Mouse (Mus musculus): ENCODE data around the gene Syt12.

Gene Syt12

DNA sequence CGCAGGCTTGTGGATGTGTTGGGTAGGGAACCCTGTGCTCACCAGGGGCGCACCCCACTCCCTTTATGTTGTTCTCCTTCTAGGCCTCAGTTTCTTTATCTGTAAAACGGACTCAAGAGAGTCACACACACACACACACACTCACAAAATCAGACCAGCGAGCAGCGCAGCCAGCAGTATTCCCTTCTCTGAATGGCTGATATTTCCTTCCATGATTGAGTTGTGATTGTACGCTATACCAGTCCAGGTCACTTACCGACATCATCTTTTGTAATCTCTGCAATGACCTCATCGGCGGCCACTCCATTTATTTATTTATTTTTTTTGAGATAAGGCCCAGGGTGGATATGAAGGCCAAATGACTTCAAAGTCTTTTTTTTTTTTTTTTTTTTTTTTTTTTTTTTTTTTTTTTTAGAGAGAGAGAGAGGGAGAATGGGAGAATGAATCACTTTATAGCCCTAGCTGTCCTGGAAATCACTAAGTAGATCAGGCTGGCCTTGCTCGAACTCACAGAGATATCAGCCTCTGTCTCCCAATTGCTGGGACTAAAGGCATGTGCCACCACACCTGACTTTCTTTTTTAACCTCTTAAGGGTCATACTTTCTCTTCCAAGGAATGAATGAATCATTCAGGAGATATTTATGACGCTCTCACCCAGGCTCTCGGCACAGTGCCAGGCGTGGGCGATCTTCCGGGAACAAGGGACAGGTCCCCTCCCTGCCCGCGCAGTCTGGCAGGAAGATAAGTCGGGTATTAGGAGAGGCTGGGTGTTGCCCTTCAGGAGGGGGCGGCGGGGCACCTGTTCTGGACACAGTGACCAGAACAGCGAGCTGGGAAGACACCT is at the start of gene Syt12:
Syt12 (minus strand) TSS at position 103 of the 845 bp plus-strand sequence.
- DNase-seq = no peak

DNA sequence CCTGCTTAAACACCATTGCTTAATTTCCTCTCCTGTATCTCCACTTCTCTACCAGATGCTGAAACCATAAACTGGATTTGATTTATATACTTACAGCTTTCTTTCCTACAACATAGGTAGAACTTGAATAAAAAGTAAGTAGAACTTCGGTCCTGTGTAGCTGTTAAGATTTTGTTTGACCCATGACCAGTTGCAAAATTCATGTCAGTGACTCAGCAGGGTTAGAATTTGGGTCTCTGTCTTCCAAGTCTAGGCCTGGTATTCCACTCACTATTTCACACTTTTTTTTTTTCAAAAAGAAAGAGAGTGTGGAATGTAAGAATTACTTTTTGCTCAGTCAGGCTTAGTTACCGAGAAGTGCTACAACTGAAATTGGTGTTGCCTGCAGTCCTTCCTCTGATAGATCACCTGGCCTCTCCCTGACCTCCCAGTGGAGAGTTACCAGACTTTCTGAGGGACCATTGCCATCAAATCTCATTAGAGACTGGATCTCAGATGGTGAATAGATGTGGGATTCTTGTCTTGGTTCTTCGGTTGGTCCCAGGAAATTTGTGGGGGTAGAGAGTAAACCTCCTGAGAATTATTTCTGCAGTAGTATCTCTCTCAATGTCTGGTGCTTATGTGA is 44.3 kb upstream of the Syt12 start:
- no peak for DNase-seq

DNA sequence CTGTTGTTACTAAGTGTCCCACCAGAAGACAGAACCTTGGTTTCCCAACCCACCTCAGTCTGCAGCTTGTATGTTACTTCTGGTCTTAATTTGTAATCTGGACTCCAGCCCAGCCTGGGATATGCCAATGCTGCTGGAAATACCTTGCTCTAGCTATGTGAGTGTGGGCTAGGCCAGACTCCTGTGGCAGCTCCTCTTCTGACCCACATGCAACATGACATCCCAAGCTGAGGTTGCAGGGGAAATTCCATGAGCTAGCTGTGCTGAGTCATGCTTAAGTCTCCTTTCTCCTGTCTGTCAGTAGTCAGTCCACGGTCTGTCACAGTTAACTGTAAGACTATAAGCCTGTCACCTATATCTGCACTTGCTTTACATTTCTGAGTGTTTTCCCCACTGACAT is 40.2 kb upstream of the Syt12 start:
- DNase-seq = no peak

DNA sequence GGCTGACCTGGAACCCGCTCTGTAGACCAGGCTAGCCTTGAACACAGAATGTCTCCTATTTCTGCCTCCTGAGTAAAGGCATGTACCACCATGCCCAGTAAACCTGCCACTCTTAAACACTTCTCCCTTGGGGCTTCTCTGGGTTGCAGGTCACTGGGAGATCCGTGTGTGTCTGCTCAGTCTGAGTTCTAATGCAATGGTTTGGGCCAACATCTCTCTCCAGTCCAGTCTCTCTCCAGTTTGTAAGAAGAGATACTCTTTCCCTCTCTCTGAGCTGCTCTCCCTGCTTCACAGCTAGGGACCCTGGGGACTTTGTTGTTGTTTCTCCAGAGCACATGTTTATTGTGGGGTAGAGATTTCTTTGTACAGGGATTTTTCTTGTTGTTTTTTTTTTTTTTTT is 39.0 kb upstream of the Syt12 start:
- no peak for DNase-seq

DNA sequence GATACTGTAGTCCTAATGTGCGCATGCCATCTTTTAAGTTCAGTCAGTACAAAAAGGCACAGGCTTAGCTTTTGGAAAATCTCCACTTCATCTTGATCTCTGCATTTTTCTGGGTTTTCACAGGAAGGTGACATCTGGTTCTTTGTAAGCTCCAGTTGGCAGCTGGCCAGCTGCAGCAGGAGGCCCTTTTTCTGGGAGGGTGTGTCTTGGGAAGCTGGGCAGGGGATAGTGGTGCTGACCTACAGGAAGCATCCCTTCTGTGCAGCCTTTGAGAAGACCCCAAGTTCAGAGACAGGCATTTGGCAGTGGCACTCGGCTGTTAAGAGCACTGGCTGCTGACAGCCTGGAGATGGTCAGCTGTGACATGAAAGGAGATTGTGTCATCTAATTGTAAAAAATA is 38.5 kb upstream of the Syt12 start:
- DNase-seq = no peak

- no peak for DNase-seq
Measured at GRCm38 (mm10) chr19:4513236-4513858, 36.1 kb upstream of the Syt12 start.

DNA sequence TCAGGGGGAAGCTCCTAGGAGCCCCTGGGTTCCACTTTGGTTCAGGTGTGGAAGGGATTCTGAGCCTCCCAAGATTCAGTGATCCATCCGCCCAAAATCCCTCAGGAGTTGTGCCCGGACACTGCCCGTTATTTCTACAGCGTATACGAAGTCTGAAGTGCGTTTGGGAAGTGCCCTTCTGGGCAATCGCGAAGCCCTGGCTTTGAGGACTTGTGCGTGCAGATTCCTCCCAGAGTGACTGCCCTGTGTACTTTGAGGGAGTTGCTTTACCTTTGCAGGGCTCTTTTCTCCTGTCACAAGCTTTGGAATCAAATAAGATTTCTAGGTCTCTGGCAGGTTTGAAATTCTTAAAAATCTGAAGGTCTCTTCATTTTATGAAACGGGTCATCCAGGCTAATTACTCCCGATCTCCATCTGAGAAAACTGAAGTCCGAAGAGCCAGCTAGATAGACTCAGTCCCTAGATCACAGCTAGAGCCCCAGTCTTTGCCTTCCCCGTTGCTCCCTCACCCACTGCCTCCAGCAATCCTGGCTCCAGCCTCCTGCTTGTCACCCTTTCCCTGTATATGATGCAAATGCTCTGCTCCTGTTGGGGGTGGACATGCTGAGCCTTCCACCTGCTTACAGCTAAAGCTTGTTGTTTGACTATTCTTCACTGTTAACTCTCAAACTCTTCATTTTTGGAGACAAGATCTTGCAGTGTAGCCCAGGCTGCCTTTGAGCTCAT is 34.0 kb upstream of the Syt12 start:
- no peak for DNase-seq

DNA sequence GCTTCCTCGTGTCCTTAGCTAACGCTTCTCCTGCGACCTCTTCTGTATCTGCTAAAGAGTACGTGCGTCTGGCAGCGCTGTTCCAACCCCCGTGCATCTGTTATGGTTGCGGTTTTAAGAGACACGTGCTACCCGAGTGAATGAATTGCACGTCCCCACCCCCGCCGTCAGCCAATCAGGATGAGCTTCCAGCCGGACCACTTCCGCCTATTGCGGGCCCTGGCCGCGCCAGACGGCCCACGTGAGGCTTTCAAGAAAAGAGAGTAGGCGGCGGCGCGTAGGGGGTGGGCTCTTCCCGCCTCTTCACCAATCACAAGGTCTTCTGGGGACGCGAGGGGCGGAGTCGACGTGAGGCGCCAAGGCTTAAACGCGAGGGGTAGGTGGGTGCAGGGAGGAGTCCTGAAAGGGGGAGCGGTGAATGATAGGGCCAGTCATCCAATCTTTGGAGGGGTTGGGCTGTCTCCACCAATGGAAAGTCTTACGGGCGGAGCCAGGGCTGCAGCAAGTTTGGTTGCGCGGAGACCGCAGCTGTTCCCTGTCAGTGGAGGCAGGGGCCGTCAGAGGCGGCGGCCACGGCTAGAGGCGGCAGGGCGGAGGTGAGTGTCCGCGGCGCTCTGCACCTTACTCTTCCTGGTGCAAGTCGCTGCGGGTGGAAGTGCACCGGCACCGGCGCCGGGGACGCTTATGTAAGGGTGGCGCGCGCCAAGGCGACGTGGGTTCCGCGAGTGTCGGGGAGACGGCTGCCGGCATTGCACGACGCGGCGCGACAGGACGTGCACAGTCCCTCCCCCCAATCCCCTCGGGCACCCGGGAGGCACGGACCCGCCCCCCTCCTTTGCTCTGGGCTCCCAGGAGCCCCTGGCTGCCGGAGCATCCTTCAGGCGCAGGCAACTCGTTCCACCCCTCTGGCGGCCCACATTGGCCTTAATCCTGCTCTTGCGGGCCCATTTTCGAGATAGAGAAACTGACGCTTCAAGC is 33.0 kb upstream of the Syt12 start, which contains the start of gene Pcx:
Pcx (plus strand) TSS at position 487 of the 978 bp plus-strand sequence.
- peak; percentile 97 for DNase-seq

DNA sequence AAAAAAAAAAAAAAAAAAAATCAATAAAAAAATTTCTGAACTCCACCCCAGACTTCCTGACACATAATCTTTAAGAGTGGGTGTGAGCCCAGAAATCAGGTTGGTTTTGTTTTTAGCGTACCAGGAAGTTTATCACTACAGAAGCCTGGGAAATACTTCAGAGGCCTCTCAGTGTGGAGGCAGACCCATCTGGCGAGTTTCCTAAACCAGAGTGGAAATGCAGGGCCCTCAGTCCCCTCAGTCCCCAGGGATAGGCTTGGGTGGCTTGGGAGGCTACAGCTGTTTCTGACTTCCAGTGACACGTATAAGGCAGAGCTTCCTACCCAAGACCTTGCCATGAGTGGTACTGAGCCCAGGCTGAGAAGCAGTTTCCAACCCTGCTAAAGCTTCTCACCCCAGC is 30.5 kb upstream of the Syt12 start:
- no peak for DNase-seq

GRCm38 (mm10) chr19:4504830-4505229 is 27.6 kb upstream of the Syt12 start:
- DNase-seq = no peak

- no peak for DNase-seq
Measured at GRCm38 (mm10) chr19:4502701-4503100, 25.5 kb upstream of the Syt12 start.

DNA sequence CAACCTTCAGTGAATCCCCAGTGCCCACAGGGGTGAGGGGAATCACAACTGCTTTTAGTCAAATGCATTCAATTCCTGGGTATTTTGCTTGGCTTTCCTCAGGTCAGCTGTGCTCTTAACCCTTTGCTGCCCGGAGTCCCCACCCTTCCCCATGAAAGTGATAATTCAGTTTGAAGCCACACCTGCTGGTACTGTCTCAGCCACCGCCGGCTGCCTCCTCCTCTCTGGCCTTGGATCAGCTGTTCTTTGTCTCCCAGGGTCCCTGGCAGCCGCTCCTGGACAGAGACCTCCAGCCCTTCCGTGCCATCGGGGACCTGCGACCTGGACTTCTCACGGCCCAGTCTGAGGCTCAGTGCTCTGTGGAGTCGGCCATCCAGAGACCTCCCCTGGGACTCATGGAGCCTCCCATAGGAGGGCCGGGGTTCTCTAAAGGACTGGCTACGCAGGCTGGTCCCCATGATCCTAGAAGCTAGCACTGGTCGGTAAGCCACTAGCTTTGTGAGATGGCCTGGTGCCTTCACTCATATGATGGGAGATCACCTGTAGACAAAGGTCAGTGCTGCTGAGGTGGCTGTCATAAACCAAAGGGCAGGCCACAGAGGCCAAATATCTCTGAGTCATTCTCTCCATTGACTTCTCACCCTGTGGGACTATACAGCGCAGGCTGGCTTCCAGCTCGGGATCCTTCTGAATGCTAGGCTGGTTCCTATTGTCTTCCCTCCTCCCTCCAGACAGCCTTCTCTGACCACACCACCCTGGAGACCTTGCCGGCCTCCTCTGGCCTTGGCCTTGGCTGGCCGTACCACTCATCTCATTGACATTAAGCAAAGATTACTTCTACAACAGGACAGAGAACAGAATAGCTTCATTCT is 21.1 kb upstream of the Syt12 start, which contains the start of gene 2010003K11Rik:
2010003K11Rik (minus strand) TSS at position 522 of the 872 bp plus-strand sequence.
- no peak for DNase-seq

GRCm38 (mm10) chr19:4497263-4497973 is 20.2 kb upstream of the Syt12 start:
- peak; percentile 69 for DNase-seq

DNA sequence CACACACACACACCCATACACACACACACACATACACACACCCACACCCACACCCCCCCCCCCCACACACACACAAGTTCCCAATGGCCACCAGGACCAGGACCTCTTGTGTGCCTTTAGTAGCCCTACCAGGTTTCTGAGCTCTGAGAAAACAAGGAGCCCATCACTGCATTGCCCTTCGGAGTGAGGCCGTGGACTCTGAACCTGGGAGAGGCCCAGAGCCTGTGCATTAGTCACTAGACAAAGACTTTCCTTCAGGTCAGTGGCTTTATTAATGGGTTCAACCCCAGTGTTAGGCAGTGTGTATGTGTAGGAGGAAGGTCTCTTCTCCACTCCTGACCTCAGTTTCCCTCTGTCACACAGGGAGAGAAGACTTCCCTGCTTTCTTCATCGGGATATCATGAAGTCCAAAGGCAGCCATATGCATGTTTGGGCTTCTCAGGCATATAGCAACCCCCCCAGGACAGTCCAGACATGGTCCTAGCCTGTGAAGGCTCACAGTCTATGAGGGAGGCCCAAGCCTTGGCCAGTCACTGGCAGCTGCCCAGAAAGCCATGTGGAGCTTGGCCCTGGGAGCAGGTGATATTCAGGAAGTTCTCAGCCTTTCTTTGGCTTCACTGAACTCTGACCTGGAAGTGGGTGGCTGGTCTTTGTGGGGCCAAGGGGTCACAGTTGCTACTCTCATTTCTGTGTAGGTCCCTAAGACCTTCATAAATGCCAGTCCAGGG is 19.5 kb upstream of the Syt12 start:
- no peak for DNase-seq

DNA sequence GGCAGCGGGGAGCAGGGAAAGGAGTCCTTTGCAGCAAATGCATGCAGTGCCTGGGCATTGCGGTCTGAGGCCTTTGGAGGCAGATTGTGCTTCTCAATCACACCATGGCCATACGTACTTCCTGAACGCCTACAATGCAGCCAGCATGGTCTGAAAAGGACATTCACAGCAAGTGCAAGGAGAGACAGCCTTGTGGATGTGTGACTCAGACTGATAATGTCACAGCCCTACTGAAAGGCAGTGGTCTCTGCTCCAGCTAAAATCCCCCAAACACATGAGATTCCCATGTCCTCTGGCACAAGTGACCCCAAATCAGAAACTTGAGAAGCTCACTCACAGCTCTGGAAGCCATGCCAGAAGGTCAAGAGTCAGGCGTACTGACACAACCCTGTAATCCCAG is 18.6 kb upstream of the Syt12 start:
- DNase-seq = no peak

DNA sequence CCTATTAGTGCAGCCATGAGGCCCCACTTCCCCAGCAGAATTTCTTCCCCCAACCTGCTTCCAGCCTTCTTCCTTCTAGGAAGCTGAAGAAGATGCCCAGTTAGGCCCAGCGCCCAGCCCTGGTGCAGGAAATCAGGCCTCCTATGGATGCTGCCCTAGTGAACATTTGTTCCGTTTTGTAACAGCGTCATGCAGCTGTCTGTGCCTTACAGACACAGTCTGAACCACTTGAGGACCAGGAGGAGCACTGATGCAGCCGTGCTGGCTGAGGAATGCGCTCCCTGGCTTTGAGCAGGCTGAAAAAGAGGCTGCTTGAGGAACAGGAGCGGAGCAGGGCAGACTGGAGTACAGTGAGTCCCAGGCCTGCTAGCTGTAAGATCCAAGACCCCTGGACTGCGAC is 17.5 kb upstream of the Syt12 start:
- no peak for DNase-seq

- no peak for DNase-seq
Measured at GRCm38 (mm10) chr19:4492526-4493296, 15.5 kb upstream of the Syt12 start.

GRCm38 (mm10) chr19:4491080-4491695 is 13.9 kb upstream of the Syt12 start:
- DNase-seq = no peak

Measured in thymus, postnatal 14 days (tissue).